Mouse (Mus musculus): ENCODE results near the gene Mapk10. TPM values are rescaled to one million over a fixed set of nuclear protein-coding genes. Genes with fewer than 3 reads are reported as not detected.

Gene Mapk10
- polyA plus RNA-seq, 1 experiment, result 1.2 TPM

- TF ChIP-seq POLR2A (IDR thresholded peaks at IDR 0.05; ENCODE audit: borderline replicate concordance, extremely low read depth, low read depth, low read length) (no peak), CTCF (IDR thresholded peaks at IDR 0.05; ENCODE audit: insufficient read depth, low read length) (no peak)
- Histone ChIP-seq H3K4me1 (ENCODE audit: control insufficient read depth, insufficient read depth, low read length) (no peaks in the 10 kb centered on the region), H3K4me3 (replicated peaks; ENCODE audit: extremely low read depth, low read depth, low read length) (no peak overlapping the region)
- no peak for DNase-seq
- 57% methylated on average over 7 of the region's 7 CpGs for WGBS
Observed at GRCm38 (mm10) chr5:103022504-103023172, 188.5 kb downstream of the Mapk10 start.

DNA sequence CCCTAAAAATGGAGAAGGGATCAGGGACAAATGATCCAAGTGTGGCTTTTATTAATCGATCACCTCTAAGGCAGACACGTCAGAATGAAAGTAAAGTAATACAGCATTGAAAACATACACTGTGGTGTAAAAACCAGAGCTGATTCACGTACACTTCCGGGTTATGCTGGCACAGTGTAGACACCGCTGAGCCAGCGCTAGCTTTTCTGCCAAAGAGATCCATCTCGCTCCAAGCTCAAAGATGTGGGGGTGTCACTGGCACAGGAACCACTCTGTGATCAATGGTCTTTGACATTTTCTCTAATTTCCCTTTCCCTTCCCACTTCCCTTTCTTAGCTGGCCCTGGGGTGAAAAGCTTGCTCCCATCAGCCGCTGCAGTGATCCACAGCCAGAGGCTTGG is 189.7 kb downstream of the Mapk10 start:
- Histone ChIP-seq H3K4me3 (replicated peaks; ENCODE audit: extremely low read depth, low read depth, low read length) (no peak overlapping the region), H3K4me1 (ENCODE audit: control insufficient read depth, insufficient read depth, low read length) (no peaks in the 10 kb centered on the region)
- no peak for TF ChIP-seq POLR2A (IDR thresholded peaks at IDR 0.05; ENCODE audit: borderline replicate concordance, extremely low read depth, low read depth, low read length)
- no peak for TF ChIP-seq CTCF (IDR thresholded peaks at IDR 0.05; ENCODE audit: insufficient read depth, low read length)
- 70% methylated on average over 8 of the region's 8 CpGs for WGBS
- DNase-seq, result no peak

DNA sequence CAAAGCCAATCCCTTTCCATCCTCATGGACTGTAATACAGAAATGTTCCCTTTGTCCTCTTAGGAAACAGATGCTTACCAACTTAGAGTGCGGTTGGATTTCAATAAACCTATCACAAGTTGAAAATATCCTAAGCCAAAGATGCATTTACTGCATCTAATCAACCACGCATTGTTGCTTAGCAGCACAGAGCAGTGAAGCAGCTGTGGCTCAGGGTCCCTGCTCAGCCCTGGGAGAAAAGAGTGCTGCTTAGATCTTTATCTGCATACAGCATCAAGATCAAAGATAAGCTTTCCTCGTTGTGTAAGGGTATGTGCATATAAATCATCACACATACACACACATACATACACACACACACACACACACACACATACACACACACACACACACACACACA is 190.2 kb downstream of the Mapk10 start:
- Histone ChIP-seq H3K4me1 (ENCODE audit: control insufficient read depth, insufficient read depth, low read length) (no peaks in the 10 kb centered on the region), H3K4me3 (replicated peaks; ENCODE audit: extremely low read depth, low read depth, low read length) (no peak overlapping the region)
- 51% methylated on average over 3 of the region's 3 CpGs for WGBS
- TF ChIP-seq POLR2A (IDR thresholded peaks at IDR 0.05; ENCODE audit: borderline replicate concordance, extremely low read depth, low read depth, low read length), result no peak
- no peak for TF ChIP-seq CTCF (IDR thresholded peaks at IDR 0.05; ENCODE audit: insufficient read depth, low read length)
- DNase-seq, result no peak

DNA sequence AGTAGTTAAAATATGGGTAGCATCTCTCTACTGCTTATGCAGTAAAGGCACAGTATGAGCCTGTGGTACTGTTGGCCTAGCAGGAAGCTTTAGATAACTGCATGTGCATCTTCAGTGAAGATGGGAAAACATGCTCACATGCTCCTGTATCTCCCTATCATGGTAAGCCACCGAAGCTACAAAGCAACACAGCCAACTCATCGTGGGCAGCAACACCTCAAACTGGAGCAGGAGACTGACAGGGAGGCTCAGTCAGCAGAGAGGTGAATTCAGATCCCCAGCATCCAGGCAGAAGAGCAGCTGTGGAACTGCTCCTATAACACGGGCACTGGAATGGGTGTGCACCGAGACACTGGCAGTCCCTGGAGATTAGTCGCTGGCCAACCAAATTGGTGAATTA is 191.0 kb downstream of the Mapk10 start:
- whole genome bisulfite sequencing, result 84% methylated on average over 5 of the region's 5 CpGs
- Histone ChIP-seq H3K4me3 (replicated peaks; ENCODE audit: extremely low read depth, low read depth, low read length) (no peak overlapping the region), H3K4me1 (ENCODE audit: control insufficient read depth, insufficient read depth, low read length) (no peaks in the 10 kb centered on the region)
- no peak for DNase-seq
- TF ChIP-seq CTCF (IDR thresholded peaks at IDR 0.05; ENCODE audit: insufficient read depth, low read length), result no peak
- no peak for TF ChIP-seq POLR2A (IDR thresholded peaks at IDR 0.05; ENCODE audit: borderline replicate concordance, extremely low read depth, low read depth, low read length)

DNA sequence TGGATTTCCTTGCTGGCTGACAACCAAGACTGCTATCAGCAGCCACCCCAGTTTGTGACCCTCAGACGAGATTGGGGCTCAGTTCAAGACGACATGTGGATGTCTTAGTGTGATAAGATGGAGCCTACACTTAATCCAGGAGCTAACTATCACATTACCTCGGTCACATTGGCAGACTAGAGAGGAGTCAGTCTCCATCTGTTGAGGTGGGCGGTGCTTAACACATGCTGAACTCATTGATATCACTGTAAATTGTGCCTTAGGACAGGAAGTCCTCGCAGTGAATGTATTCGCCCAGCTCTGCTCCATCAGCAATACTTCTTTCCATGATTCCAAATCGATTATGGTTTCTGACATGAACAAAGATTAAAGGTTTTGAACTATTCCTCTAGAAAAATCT is 193.5 kb downstream of the Mapk10 start:
- TF ChIP-seq CTCF (IDR thresholded peaks at IDR 0.05; ENCODE audit: insufficient read depth, low read length) (no peak), POLR2A (IDR thresholded peaks at IDR 0.05; ENCODE audit: borderline replicate concordance, extremely low read depth, low read depth, low read length) (no peak)
- Histone ChIP-seq H3K4me1 (ENCODE audit: control insufficient read depth, insufficient read depth, low read length) (no peaks in the 10 kb centered on the region), H3K4me3 (replicated peaks; ENCODE audit: extremely low read depth, low read depth, low read length) (no peak overlapping the region)
- DNase-seq, result no peak
- WGBS, result 66% methylated on average over 7 of the region's 7 CpGs

- 86% methylated on average over 4 of the region's 4 CpGs for WGBS
- no peak overlapping the region for H3K4me3 ChIP-seq (replicated peaks; ENCODE audit: extremely low read depth, low read depth, low read length)
- no peaks in the 10 kb centered on the region for H3K4me1 ChIP-seq (ENCODE audit: control insufficient read depth, insufficient read depth, low read length)
- no peak for DNase-seq
- TF ChIP-seq CTCF (IDR thresholded peaks at IDR 0.05; ENCODE audit: insufficient read depth, low read length) (no peak), POLR2A (IDR thresholded peaks at IDR 0.05; ENCODE audit: borderline replicate concordance, extremely low read depth, low read depth, low read length) (no peak)
Observed at GRCm38 (mm10) chr5:103014309-103014708, 196.8 kb downstream of the Mapk10 start.

- no peak for TF ChIP-seq POLR2A (IDR thresholded peaks at IDR 0.05; ENCODE audit: borderline replicate concordance, extremely low read depth, low read depth, low read length)
- TF ChIP-seq CTCF (IDR thresholded peaks at IDR 0.05; ENCODE audit: insufficient read depth, low read length), result no peak
- no peak for DNase-seq
- Histone ChIP-seq H3K4me3 (replicated peaks; ENCODE audit: extremely low read depth, low read depth, low read length) (no peak overlapping the region), H3K4me1 (ENCODE audit: control insufficient read depth, insufficient read depth, low read length) (no peaks in the 10 kb centered on the region)
- 70% methylated on average over 4 of the region's 4 CpGs for WGBS
Observed at GRCm38 (mm10) chr5:103008894-103009293, 202.2 kb downstream of the Mapk10 start.

DNA sequence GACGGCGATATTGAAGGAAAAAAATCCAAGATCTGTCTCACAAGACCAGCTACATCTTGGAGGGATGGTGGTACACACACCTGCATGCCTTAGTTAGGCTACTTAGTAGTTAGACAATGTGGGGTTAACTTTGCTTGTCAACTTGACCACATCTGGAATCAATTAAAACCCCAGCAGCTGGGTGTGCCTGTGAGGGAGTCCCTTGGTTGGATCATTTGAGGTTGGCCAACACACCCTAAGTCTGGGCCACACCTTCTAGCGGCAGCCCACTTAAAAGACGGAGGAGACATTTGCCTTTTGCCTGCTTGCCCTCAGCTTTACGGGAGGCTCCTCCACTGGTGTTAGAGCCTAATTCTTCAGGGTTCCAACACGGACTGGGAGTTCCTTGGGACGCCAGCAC is 209.0 kb downstream of the Mapk10 start:
- no peak for DNase-seq
- TF ChIP-seq POLR2A (IDR thresholded peaks at IDR 0.05; ENCODE audit: borderline replicate concordance, extremely low read depth, low read depth, low read length), result no peak
- no peak for TF ChIP-seq CTCF (IDR thresholded peaks at IDR 0.05; ENCODE audit: insufficient read depth, low read length)
- Histone ChIP-seq H3K4me3 (replicated peaks; ENCODE audit: extremely low read depth, low read depth, low read length) (no peak overlapping the region), H3K4me1 (ENCODE audit: control insufficient read depth, insufficient read depth, low read length) (no peaks in the 10 kb centered on the region)
- 57% methylated on average over 7 of the region's 7 CpGs for WGBS

DNA sequence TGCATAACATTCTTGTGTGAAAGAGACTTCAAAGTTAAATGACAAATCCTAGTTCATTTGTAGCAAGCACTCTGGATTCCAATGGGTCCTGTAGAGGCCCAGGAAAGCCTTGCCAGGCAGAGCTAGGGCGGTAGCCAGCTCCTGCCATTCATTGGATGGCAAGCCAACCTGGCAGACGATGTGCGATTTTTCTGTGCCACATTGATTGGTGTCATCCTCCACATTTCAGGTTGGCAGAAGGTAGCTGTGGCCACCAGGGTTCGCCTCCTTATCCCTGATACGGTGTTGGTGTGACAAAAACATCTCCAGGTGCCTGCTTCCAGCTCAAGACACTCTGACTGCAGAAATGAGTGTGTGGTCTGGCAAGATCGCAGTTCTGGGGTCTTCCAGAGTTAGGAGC is 210.6 kb downstream of the Mapk10 start:
- H3K4me1 ChIP-seq (ENCODE audit: control insufficient read depth, insufficient read depth, low read length), result no peaks in the 10 kb centered on the region
- no peak overlapping the region for H3K4me3 ChIP-seq (replicated peaks; ENCODE audit: extremely low read depth, low read depth, low read length)
- TF ChIP-seq CTCF (IDR thresholded peaks at IDR 0.05; ENCODE audit: insufficient read depth, low read length), result no peak
- no peak for TF ChIP-seq POLR2A (IDR thresholded peaks at IDR 0.05; ENCODE audit: borderline replicate concordance, extremely low read depth, low read depth, low read length)
- no peak for DNase-seq
- WGBS, result 86% methylated on average over 6 of the region's 6 CpGs

GRCm38 (mm10) chr5:102998524-102998923 is 212.6 kb downstream of the Mapk10 start:
- DNase-seq, result no peak
- TF ChIP-seq CTCF (IDR thresholded peaks at IDR 0.05; ENCODE audit: insufficient read depth, low read length) (no peak), POLR2A (IDR thresholded peaks at IDR 0.05; ENCODE audit: borderline replicate concordance, extremely low read depth, low read depth, low read length) (no peak)
- Histone ChIP-seq H3K4me3 (replicated peaks; ENCODE audit: extremely low read depth, low read depth, low read length) (no peak overlapping the region), H3K4me1 (ENCODE audit: control insufficient read depth, insufficient read depth, low read length) (no peaks in the 10 kb centered on the region)
- WGBS, result 81% methylated on average over 7 of the region's 7 CpGs
